Mouse (Mus musculus) lung, embryonic 16.5 days (tissue): ENCODE results near the gene Zfp217. TPM values are rescaled to one million over a fixed set of nuclear protein-coding genes. Genes with fewer than 3 reads are reported as not detected.
A peak's percentile ranks its signal among the peaks of the same experiment; 100 is the strongest.

Experiments used
- ATAC-seq: fragments of 200-750 bp; cut with Nextera tagmentation; 2 replicates; pipeline ENCODE4 v1.8.0; 2017; ENCODE audit warnings: low read depth, mild to moderate bottlenecking, moderate library complexity
- H3K27ac ChIP-seq: fragments of 300-500 bp; sonication (generic); 2 replicates; pipeline ENCODE4 v1.5.1; 2014; ENCODE audit warnings: mild to moderate bottlenecking, control low read depth, low read length
- H3K27me3 ChIP-seq: fragments of 300-500 bp; sonication (generic); 2 replicates; pipeline ENCODE4 v1.6.1; 2014; ENCODE audit warnings: low read depth, low read length, mixed read lengths; ENCODE audit not compliant: control insufficient read depth, insufficient read depth
- H3K36me3 ChIP-seq: fragments of 300-500 bp; sonication (generic); 2 replicates; pipeline ENCODE4 v1.6.1; 2014; ENCODE audit warnings: low read length; ENCODE audit not compliant: control insufficient read depth, insufficient read depth
- H3K4me1 ChIP-seq: fragments of 300-500 bp; sonication (generic); replicated peaks from 2 replicates; pipeline ENCODE4 v1.6.1; 2014; ENCODE audit warnings: low read length, mixed read lengths; ENCODE audit not compliant: control insufficient read depth, insufficient read depth
- H3K4me2 ChIP-seq: fragments of 300-500 bp; sonication (generic); 2 replicates; pipeline ENCODE4 v1.6.1; 2014; ENCODE audit warnings: low read depth, low read length, control low read depth
- H3K4me3 ChIP-seq: fragments of 300-500 bp; sonication (generic); 2 replicates; pipeline ENCODE4 v1.5.1; 2014; ENCODE audit warnings: mild to moderate bottlenecking, low read length, control low read depth
- H3K9ac ChIP-seq: fragments of 300-500 bp; sonication (generic); 2 replicates; pipeline ENCODE4 v1.6.1; 2014; ENCODE audit warnings: low read length, control low read depth
- H3K9me3 ChIP-seq: fragments of 300-500 bp; sonication (generic); 2 replicates; pipeline ENCODE4 v1.6.1; 2016; ENCODE audit warnings: low read length; ENCODE audit not compliant: control insufficient read depth
- WGBS: fragments of 180-500 bp; shearing (Covaris S2); extraction: QIAGEN DNeasy Blood & Tissue Kit; methylation state at CpG from one replicate; pipeline ENCODE4 v1.1.7; 2014; 5-methylcytosine and 5-hydroxymethylcytosine counted together
- polyA plus RNA-seq: library from polyadenylated mRNA; unstranded; fragments of >200 nt; fragmentation: Nextera tagmentation; extraction: Ambion mirVana; gene quantifications from 2 replicates; pipeline ENCODE4 v1.2.1, GENCODE M21; 2015

Gene Zfp217
- polyA plus RNA-seq, 1 experiment from 2014 or later = 5.2 TPM

DNA sequence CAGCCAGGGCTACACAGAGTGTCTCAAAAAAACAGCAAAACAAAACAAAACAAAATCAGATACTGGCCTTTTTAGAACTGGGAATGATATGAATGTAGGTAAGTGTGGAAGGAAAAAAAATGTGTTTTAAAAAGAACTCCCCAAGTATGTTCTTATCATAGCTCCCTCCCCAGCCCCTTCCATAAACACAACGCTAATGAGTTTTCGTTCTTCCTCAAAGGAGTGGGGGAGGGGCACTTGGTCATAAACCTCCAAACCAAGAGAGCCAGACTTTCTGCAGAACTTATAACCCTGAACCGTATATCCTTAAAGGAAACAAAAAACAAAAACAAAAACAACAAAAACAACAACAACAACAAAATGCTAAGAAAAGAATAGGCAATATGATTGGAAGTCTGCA lies 4.0 kb downstream of the Zfp217 start:
- H3K27me3 ChIP-seq = no peaks in the 10 kb centered on the region
- WGBS = 9% methylated on average over 3 of the region's 3 CpGs
- H3K4me1 ChIP-seq = peaks cover 7% of the 10 kb centered on the region
- H3K9me3 ChIP-seq = no peaks in the 10 kb centered on the region
- no peak overlapping the region for H3K4me3 ChIP-seq
- ATAC-seq = no peak
- no peak overlapping the region for H3K4me2 ChIP-seq
- no peaks in the 10 kb centered on the region for H3K36me3 ChIP-seq
- H3K27ac ChIP-seq = no peak overlapping the region
- H3K9ac ChIP-seq = no peak overlapping the region

DNA sequence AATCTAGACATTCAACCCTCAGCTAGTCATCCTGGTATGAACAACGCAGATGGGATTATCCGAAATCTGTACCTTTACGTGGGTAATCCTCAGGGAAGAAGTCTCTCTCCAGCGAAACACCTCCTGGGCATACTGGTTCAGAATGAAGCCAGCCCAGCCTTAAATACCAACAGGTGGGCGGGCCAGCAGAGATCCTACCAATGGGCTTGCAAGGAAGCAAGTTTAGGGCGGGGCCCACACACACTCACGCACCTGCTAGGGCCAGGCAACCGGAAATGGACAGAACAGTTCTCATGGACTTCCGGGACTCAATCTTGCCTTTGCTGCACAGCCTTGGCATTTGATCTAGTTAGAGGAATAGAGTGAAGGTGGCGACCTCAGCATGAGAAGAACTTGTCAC lies 5.4 kb downstream of the Zfp217 start:
- H3K36me3 ChIP-seq = no peaks in the 10 kb centered on the region
- ATAC-seq = no peak
- no peaks in the 10 kb centered on the region for H3K27me3 ChIP-seq
- no peak overlapping the region for H3K4me3 ChIP-seq
- H3K9ac ChIP-seq = no peak overlapping the region
- H3K4me1 ChIP-seq = no peaks in the 10 kb centered on the region; the same call in 1 of the 2 replicates
- H3K4me2 ChIP-seq = no peak overlapping the region
- H3K9me3 ChIP-seq = no peaks in the 10 kb centered on the region
- H3K27ac ChIP-seq = no peak overlapping the region
- 93% methylated on average over 10 of the region's 10 CpGs for WGBS

DNA sequence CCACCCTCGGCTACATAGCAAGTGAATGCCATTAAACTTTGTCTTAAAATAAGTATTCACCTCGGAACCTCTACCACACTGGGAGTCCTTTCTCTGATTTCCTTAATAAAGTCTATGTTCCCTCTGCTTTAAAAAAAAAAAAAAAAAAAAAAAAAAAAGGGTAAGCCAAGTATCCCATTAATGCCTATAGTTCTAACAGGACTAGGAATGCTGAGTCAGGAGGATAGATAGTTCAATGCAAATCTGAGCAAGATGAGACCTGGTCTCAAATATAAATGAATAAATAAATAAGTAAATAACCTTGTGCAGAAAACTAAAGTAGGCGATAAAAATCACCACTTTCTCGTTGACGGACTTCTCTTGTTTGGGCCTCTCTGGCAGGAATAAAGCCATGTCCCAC lies 6.4 kb downstream of the Zfp217 start:
- 91% methylated on average over 5 of the region's 5 CpGs for WGBS
- H3K27ac ChIP-seq = no peak overlapping the region
- ATAC-seq = no peak
- H3K27me3 ChIP-seq = no peaks in the 10 kb centered on the region
- no peaks in the 10 kb centered on the region for H3K36me3 ChIP-seq
- no peak overlapping the region for H3K9ac ChIP-seq
- H3K4me1 ChIP-seq = peaks cover 3% of the 10 kb centered on the region; the same call in 1 of the 2 replicates
- H3K9me3 ChIP-seq = no peaks in the 10 kb centered on the region
- no peak overlapping the region for H3K4me3 ChIP-seq
- H3K4me2 ChIP-seq = no peak overlapping the region

DNA sequence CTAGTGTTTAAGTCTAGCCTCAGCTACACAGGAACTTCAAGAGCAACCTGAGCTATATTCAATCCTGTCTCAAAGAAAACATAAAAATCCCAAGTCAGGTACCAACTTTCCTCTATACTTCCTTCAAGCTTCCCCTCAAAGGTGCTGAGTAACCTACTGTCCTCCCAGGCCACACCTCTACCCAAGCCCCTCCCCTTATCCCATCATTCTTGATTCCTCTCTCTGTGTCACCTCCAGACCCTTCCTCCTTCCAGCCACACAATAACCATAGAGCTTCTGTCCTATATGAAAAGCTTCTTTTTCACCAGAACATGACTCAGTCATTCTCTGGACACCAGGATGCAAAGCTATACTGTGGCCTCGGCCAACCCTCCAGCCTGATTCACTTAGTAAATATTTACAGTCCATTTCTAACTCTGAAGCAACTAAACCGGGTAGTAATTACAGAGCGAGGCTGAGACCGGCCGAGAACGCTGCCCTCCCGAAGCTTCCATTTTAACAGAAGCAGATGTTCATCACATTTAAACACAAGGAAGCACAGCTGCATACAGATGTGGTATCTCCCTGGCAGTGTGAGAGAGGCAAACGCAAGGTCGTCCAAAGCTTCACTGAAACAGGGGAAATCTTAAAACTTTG lies 8.4 kb downstream of the Zfp217 start:
- Histone ChIP-seq H3K4me2 (0 out of 2 replicates have a peak overlapping the region, but pooled peaks have one; percentile 0), H3K9ac (no peak overlapping the region), H3K9me3 (no peaks in the 10 kb centered on the region), H3K27me3 (no peaks in the 10 kb centered on the region), H3K36me3 (no peaks in the 10 kb centered on the region), H3K27ac (peak overlapping the region; percentile 10), H3K4me3 (no peak overlapping the region), H3K4me1 (peaks cover 8% of the 10 kb centered on the region)
- ATAC-seq = peak; percentile 72
- 15% methylated on average over 9 of the region's 9 CpGs for WGBS

DNA sequence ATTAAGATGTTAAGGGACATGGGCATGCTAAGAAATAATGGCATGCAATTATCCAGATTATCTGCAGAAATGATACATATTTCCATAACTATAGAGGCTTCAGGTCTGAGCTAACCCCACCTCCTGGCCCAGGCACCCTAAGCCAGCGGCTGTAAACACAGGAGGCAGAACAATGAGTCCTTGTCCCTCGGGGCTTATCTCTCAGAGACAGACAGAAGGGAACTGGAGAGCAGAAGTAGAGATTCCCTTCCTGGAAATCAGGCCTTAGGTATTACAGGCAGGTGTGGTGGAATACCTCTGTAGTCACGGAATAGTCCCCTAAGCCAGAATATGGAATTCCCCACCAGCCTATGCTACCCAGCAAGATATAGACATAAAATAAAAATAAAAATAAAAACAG lies 11.0 kb downstream of the Zfp217 start:
- H3K27ac ChIP-seq = no peak overlapping the region

DNA sequence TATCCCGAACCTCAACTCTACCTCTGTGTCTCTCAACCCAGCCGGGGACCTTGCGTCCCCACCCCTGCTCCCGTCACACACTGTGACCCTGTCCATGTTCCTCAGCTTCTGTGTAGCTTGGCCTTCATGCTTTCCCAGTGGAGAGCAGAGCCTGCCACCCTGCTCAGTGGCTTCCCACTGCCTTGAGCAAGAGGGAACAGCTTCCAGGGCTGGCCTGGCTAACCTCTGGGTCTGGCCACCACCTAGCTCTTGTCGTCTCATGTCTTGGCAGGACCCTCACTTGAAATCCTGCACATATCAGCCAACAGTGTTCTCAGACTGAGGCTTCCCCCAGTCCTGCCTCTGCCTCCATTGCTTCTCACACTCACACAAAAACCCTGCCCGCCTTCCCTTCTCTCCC lies 12.1 kb downstream of the Zfp217 start:
- Histone ChIP-seq H3K4me2 (no peak overlapping the region), H3K36me3 (no peaks in the 10 kb centered on the region), H3K4me1 (peaks cover 16% of the 10 kb centered on the region), H3K9me3 (no peaks in the 10 kb centered on the region), H3K4me3 (no peak overlapping the region), H3K27ac (no peak overlapping the region), H3K9ac (no peak overlapping the region), H3K27me3 (no peaks in the 10 kb centered on the region)
- 89% methylated on average over 6 of the region's 6 CpGs for WGBS
- no peak for ATAC-seq

More for the DNA sequence above, 11.0 kb downstream of the Zfp217 start:
- H3K4me2 ChIP-seq = no peak overlapping the region
- H3K4me3 ChIP-seq = no peak overlapping the region
- no peaks in the 10 kb centered on the region for H3K27me3 ChIP-seq
- no peak overlapping the region for H3K9ac ChIP-seq
- H3K9me3 ChIP-seq = no peaks in the 10 kb centered on the region
- peaks cover 14% of the 10 kb centered on the region for H3K4me1 ChIP-seq
- ATAC-seq = no peak
- H3K36me3 ChIP-seq = no peaks in the 10 kb centered on the region
- 50% methylated on average over 3 of the region's 3 CpGs for WGBS

DNA sequence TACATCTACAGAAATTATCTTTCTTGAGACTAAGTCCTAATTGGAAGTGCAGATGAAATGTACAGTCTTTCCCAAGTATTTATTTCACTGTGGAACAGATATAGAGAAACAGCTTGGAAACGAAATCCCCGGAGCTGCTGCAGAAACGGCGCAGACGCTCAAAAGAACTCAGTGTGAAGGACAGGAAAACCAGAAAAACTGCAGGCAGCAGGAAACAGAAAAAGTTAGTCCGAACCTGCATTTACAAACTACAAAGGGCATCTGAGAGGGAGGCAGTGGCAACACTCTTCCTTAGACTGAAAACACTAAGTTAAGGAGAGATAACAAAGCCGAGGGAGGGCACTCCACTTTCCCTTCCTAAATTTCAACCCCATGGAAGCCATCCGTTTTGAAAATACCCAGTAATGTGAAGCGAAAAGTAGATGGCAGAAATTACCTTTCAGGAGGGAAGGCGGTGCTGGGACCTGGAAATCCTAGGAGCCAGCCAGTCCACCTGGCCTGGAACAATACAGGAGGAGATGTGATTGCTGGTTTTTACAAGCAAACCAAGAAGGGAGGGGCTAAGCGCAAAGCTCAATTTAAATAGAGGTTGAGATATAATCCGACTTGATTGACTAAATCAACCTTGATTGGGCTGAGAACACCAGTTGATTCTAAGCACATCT lies 13.7 kb downstream of the Zfp217 start:
- no peak for ATAC-seq
- WGBS = 17% methylated on average over 12 of the region's 12 CpGs
- no peaks in the 10 kb centered on the region for H3K9me3 ChIP-seq
- H3K4me1 ChIP-seq = peaks cover 20% of the 10 kb centered on the region
- no peaks in the 10 kb centered on the region for H3K36me3 ChIP-seq
- H3K4me3 ChIP-seq = peak overlapping the region; percentile 49
- H3K4me2 ChIP-seq = peak overlapping the region; percentile 67
- peak overlapping the region; percentile 95 for H3K27ac ChIP-seq
- H3K9ac ChIP-seq = peak overlapping the region; percentile 74
- no peaks in the 10 kb centered on the region for H3K27me3 ChIP-seq

DNA sequence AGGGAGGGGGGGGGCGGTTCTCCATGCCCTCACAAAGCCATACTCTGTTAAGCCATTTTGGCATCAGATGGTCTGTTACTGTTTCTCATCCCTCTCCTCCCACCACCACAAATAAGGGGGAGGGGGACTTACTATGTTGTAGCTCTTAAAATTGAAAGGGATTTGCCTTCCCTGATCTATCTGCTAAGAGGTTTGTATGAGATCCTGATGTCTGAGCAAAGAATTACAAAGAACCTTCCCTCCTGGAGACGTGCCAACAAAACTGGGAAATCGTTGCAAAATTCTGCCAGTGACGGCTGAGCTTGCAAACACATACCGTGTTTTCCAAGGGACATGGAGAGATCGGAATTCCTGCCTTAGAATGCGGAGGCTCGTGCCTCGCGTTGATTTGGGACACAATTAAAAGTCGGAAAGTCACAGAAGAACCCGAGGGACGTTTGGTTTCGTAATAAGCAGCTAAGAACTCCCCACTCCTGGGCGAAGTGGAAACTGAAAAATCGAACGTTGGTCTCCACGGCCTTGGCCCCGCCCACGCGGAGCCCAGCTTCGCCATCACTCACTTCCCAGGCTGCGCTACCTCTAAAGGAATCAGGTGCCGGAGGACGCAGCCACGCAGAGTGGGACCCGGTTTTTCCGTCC lies 14.7 kb downstream of the Zfp217 start:
- Histone ChIP-seq H3K4me3 (peak overlapping the region; percentile 49), H3K4me2 (peak overlapping the region; percentile 67), H3K27me3 (no peaks in the 10 kb centered on the region), H3K27ac (peak overlapping the region; percentile 95), H3K9me3 (no peaks in the 10 kb centered on the region), H3K9ac (peak overlapping the region; percentile 74), H3K4me1 (peaks cover 30% of the 10 kb centered on the region), H3K36me3 (no peaks in the 10 kb centered on the region)
- under 1% methylated on average over 28 of the region's 28 CpGs for WGBS
- ATAC-seq = peak; percentile 21

DNA sequence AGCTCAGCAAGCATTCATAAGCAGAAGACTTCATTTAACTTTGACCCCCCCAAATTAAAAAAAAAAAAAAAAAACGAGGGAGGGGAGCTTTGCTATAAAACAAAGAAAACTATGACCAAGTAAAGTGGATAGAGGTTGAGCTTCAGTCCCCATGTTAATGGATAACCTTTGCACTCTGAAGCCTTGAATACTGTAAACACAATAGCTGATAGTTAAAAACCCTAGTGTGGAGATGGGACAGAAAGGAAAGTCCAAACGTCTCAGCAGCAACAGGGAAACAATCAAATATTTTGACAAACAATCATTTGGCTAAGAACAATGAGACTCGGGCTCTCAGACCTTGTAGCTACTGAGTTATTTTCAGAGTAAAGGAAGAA lies 15.2 kb downstream of the Zfp217 start:
- no peaks in the 10 kb centered on the region for H3K36me3 ChIP-seq
- H3K9ac ChIP-seq = peak overlapping the region; percentile 74
- no peaks in the 10 kb centered on the region for H3K9me3 ChIP-seq
- peaks cover 35% of the 10 kb centered on the region for H3K4me1 ChIP-seq
- no peak for ATAC-seq
- H3K27me3 ChIP-seq = no peaks in the 10 kb centered on the region
- 0% methylated on average over 3 of the region's 3 CpGs for WGBS
- H3K4me2 ChIP-seq = peak overlapping the region; percentile 67
- H3K4me3 ChIP-seq = peak overlapping the region; percentile 49
- H3K27ac ChIP-seq = peak overlapping the region; percentile 95
